Mouse (Mus musculus): ENCODE results near the gene Cyp2u1. TPM values are rescaled to one million over a fixed set of nuclear protein-coding genes. Genes with fewer than 3 reads are reported as not detected.

Gene Cyp2u1
- polyA plus RNA-seq, 1 experiment from 2014 or later: 1.1 TPM

DNA sequence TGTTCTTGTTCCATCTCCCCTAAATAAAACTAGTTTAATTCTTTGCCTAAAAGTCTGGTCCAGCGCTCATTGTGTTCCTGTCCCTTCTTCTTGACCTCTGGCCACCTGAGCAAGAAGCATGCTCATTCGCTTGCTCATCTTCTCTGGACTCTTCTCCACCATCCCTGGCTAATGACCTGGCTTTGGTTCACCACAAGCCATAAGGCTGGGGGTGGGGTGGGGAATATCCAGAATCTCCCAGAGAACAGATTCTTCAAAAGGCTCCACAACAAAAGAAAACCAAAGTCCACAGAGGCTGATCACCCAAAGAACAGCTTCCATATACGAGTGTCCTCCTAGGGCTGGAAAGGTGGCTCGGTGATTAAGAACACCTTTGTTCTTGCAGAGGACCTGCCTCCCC lies 48.0 kb downstream of the Cyp2u1 start:
- DNase-seq (ENCODE audit: low spot score, missing footprints): no peak
- ATAC-seq (ENCODE audit: low FRiP score): no peak
- Histone ChIP-seq H3K36me3 (ENCODE audit: control insufficient read depth, insufficient read depth, low read length) (no peaks in the 10 kb centered on the region), H3K9me3 (ENCODE audit: control insufficient read depth, low read length) (no peaks in the 10 kb centered on the region), H3K27ac (ENCODE audit: low read depth, low read length) (no peak overlapping the region), H3K27me3 (ENCODE audit: control insufficient read depth, insufficient read depth, low read length) (no peaks in the 10 kb centered on the region), H3K4me2 (no peak overlapping the region), H3K9ac (ENCODE audit: low read length) (no peak overlapping the region), H3K4me1 (ENCODE audit: control insufficient read depth, insufficient read depth, low read length) (no peaks in the 10 kb centered on the region), H3K4me3 (ENCODE audit: low read depth, low read length) (no peak overlapping the region)
- WGBS: 90% methylated on average over 4 of the region's 4 CpGs

DNA sequence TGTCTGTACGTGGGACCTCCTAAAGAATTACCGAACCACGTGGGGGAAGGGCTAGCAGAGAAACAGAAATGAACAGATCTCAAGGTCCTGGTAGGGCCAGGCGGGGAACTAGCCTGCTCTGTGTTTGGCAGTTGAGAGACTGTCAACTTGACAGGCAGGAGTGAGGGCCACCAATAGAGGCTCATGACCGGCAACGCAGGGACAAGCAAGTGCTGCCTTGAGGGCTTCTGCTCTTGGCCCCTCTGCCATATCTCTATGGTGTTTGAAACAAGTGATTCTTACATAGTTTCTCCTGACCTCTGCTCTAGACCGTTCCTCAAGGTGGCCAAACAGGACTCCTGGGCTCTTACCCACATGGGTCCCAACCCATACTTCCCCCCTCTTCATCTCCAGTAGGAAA lies 51.4 kb downstream of the Cyp2u1 start:
- H3K4me3 ChIP-seq (ENCODE audit: low read depth, low read length): no peak overlapping the region
- H3K4me1 ChIP-seq (ENCODE audit: control insufficient read depth, insufficient read depth, low read length): no peaks in the 10 kb centered on the region
- WGBS: 94% methylated on average over 7 of the region's 7 CpGs
- DNase-seq (ENCODE audit: low spot score, missing footprints) (no peak), ATAC-seq (ENCODE audit: low FRiP score) (no peak)
- no peak overlapping the region for H3K9ac ChIP-seq (ENCODE audit: low read length)
- no peaks in the 10 kb centered on the region for H3K9me3 ChIP-seq (ENCODE audit: control insufficient read depth, low read length)
- H3K27me3 ChIP-seq (ENCODE audit: control insufficient read depth, insufficient read depth, low read length): no peaks in the 10 kb centered on the region
- no peaks in the 10 kb centered on the region for H3K36me3 ChIP-seq (ENCODE audit: control insufficient read depth, insufficient read depth, low read length)
- no peak overlapping the region for H3K27ac ChIP-seq (ENCODE audit: low read depth, low read length)
- no peak overlapping the region for H3K4me2 ChIP-seq

DNA sequence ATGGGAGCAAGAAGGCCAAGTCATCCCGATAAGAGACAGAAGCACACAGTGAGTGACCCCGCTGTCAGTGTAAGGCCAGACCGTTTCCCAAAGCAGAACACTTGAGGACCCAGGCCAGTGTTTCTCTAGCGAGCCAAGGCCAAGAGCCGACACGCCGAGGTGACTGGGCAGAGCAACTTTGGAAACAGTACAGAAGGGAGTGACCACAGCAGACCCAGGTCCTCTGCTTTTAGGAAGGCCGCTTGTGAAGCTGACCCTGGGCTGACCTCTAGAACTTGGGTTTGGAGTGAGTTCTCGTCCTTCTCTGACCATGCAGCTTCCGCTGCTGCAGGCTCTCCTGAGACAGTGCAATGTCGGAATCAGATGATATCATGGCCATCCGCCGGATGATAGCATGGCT lies 52.0 kb downstream of the Cyp2u1 start:
- DNase-seq (ENCODE audit: low spot score, missing footprints) (no peak), ATAC-seq (ENCODE audit: low FRiP score) (no peak)
- H3K27ac ChIP-seq (ENCODE audit: low read depth, low read length): no peak overlapping the region
- no peaks in the 10 kb centered on the region for H3K36me3 ChIP-seq (ENCODE audit: control insufficient read depth, insufficient read depth, low read length)
- H3K27me3 ChIP-seq (ENCODE audit: control insufficient read depth, insufficient read depth, low read length): no peaks in the 10 kb centered on the region
- H3K9ac ChIP-seq (ENCODE audit: low read length): no peak overlapping the region
- H3K9me3 ChIP-seq (ENCODE audit: control insufficient read depth, low read length): no peaks in the 10 kb centered on the region
- WGBS: 88% methylated on average over 13 of the region's 13 CpGs
- no peaks in the 10 kb centered on the region for H3K4me1 ChIP-seq (ENCODE audit: control insufficient read depth, insufficient read depth, low read length)
- H3K4me3 ChIP-seq (ENCODE audit: low read depth, low read length): no peak overlapping the region
- no peak overlapping the region for H3K4me2 ChIP-seq

DNA sequence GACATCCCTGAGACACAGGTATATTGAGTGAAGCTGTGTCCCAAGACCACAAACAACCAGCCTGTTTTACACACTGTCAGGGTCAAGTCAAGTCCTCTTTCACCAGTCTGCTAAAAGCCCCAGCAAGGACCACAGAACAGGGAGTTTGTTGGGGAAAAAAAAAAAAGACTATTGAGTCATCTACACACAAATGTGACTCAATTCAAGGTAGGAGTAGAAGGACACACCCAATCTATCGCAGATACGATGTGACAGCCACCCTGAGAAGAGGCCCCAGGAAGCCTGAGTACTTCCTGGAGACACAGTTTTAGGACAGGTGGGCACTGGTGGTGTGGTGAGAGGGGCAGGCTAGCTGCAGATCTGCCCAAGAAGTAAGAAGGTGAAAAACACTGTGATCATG lies 52.7 kb downstream of the Cyp2u1 start:
- WGBS: 94% methylated on average over 2 of the region's 2 CpGs
- H3K4me1 ChIP-seq (ENCODE audit: control insufficient read depth, insufficient read depth, low read length): no peaks in the 10 kb centered on the region
- H3K4me3 ChIP-seq (ENCODE audit: low read depth, low read length): no peak overlapping the region
- H3K9me3 ChIP-seq (ENCODE audit: control insufficient read depth, low read length): no peaks in the 10 kb centered on the region
- no peaks in the 10 kb centered on the region for H3K36me3 ChIP-seq (ENCODE audit: control insufficient read depth, insufficient read depth, low read length)
- H3K27me3 ChIP-seq (ENCODE audit: control insufficient read depth, insufficient read depth, low read length): no peaks in the 10 kb centered on the region
- no peak for ATAC-seq (ENCODE audit: low FRiP score)
- H3K4me2 ChIP-seq: no peak overlapping the region
- H3K27ac ChIP-seq (ENCODE audit: low read depth, low read length): no peak overlapping the region
- no peak overlapping the region for H3K9ac ChIP-seq (ENCODE audit: low read length)
- DNase-seq (ENCODE audit: low spot score, missing footprints): no peak

DNA sequence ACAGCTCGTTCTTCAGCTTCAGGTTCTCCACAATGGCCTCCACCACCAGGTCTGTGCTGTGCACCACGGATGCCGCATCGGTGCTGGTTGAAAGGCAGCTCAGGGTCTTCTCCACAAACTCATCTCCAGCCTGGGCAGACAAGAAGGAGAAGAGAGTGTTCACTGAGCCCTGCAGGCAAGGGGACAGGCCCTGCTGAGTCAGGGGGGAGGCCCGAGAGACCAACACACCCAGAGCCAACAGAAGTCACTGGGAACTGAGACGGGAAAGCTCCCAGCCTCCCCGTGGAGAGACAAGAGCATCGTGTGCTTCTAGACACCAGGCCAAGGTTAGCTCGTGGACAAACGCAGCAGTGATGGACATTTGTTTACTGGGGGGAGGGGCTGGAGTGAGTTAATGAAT lies 54.6 kb downstream of the Cyp2u1 start:
- 94% methylated on average over 10 of the region's 10 CpGs for WGBS
- no peak overlapping the region for H3K4me3 ChIP-seq (ENCODE audit: low read depth, low read length)
- DNase-seq (ENCODE audit: low spot score, missing footprints) (no peak), ATAC-seq (ENCODE audit: low FRiP score) (no peak)
- H3K36me3 ChIP-seq (ENCODE audit: control insufficient read depth, insufficient read depth, low read length): no peaks in the 10 kb centered on the region
- no peaks in the 10 kb centered on the region for H3K9me3 ChIP-seq (ENCODE audit: control insufficient read depth, low read length)
- no peak overlapping the region for H3K4me2 ChIP-seq
- no peak overlapping the region for H3K9ac ChIP-seq (ENCODE audit: low read length)
- H3K4me1 ChIP-seq (ENCODE audit: control insufficient read depth, insufficient read depth, low read length): no peaks in the 10 kb centered on the region
- no peaks in the 10 kb centered on the region for H3K27me3 ChIP-seq (ENCODE audit: control insufficient read depth, insufficient read depth, low read length)
- H3K27ac ChIP-seq (ENCODE audit: low read depth, low read length): no peak overlapping the region

DNA sequence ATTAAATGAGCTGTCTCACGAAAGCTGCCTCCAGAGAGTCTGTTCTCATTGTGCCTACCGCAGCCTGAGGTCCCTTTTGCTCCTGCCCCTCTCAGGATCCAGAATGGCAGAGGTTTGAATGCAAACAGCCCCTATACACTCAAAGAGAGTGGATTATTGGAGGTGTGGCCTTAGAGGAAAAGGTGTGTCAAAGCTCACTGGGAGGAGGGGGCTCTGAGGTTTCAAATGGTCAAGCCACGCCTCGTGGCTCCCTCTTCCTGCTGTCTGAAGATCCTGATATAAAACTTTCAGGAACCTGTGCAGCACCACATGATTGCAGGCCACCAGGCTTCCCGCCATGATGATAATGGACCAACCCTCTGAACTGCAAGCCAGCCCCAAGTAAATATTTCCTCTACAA lies 55.2 kb downstream of the Cyp2u1 start:
- Histone ChIP-seq H3K9ac (ENCODE audit: low read length) (no peak overlapping the region), H3K36me3 (ENCODE audit: control insufficient read depth, insufficient read depth, low read length) (no peaks in the 10 kb centered on the region), H3K9me3 (ENCODE audit: control insufficient read depth, low read length) (no peaks in the 10 kb centered on the region), H3K27ac (ENCODE audit: low read depth, low read length) (no peak overlapping the region), H3K4me3 (ENCODE audit: low read depth, low read length) (no peak overlapping the region), H3K27me3 (ENCODE audit: control insufficient read depth, insufficient read depth, low read length) (no peaks in the 10 kb centered on the region), H3K4me1 (ENCODE audit: control insufficient read depth, insufficient read depth, low read length) (no peaks in the 10 kb centered on the region), H3K4me2 (no peak overlapping the region)
- DNase-seq (ENCODE audit: low spot score, missing footprints) (no peak), ATAC-seq (ENCODE audit: low FRiP score) (no peak)
- WGBS: 90% methylated on average over 5 of the region's 5 CpGs

DNA sequence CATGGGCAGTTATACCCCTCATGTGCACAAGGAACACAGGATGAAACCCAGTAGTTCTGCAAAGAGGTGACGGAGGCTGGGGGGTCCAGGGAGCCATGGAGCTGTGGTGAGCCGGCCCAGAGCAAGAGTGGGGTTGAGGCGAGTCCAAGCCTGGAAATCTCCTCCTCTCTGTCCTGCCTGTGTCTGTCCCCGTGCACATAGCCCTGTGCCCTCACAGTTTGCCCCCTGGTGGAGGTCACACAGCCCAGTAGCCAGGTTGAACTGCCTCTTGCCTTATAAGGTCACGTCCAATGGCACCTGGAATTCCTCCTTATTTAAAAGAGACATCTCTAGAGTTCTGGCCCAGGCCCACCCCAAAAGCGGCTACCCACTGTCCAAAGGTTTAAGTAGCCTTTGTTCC lies 55.6 kb downstream of the Cyp2u1 start:
- no peak overlapping the region for H3K4me2 ChIP-seq
- H3K4me3 ChIP-seq (ENCODE audit: low read depth, low read length): no peak overlapping the region
- ATAC-seq (ENCODE audit: low FRiP score) (no peak), DNase-seq (ENCODE audit: low spot score, missing footprints) (no peak)
- no peaks in the 10 kb centered on the region for H3K27me3 ChIP-seq (ENCODE audit: control insufficient read depth, insufficient read depth, low read length)
- H3K27ac ChIP-seq (ENCODE audit: low read depth, low read length): no peak overlapping the region
- 84% methylated on average over 6 of the region's 6 CpGs for WGBS
- no peaks in the 10 kb centered on the region for H3K36me3 ChIP-seq (ENCODE audit: control insufficient read depth, insufficient read depth, low read length)
- H3K9me3 ChIP-seq (ENCODE audit: control insufficient read depth, low read length): no peaks in the 10 kb centered on the region
- no peak overlapping the region for H3K9ac ChIP-seq (ENCODE audit: low read length)
- H3K4me1 ChIP-seq (ENCODE audit: control insufficient read depth, insufficient read depth, low read length): no peaks in the 10 kb centered on the region

DNA sequence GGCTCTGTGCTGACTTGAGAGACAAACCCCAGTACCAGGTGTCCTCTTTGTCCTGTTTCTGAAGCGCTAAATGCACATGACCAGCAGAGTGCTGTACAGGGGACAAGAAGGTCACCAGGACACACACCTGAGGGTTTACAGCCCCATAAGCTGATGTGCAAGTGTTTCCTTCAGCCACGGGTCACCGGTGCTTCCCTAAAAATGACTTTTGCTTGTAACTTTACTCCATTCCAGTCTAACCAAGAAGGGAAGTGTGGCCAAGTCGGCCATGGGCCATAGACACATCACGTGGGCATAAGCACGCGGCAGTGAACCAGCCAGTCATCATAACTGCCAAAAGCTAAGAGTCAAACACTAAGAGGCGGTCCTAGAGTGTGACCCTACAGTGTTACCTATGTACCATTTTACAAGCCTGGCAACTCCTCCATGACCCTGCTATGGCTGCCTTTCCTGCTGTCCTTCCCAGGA lies 56.4 kb downstream of the Cyp2u1 start:
- H3K4me2 ChIP-seq: no peak overlapping the region
- H3K27me3 ChIP-seq (ENCODE audit: control insufficient read depth, insufficient read depth, low read length): no peaks in the 10 kb centered on the region
- no peaks in the 10 kb centered on the region for H3K9me3 ChIP-seq (ENCODE audit: control insufficient read depth, low read length)
- 91% methylated on average over 8 of the region's 8 CpGs for WGBS
- H3K4me1 ChIP-seq (ENCODE audit: control insufficient read depth, insufficient read depth, low read length): no peaks in the 10 kb centered on the region
- DNase-seq (ENCODE audit: low spot score, missing footprints) (no peak), ATAC-seq (ENCODE audit: low FRiP score) (no peak)
- no peak overlapping the region for H3K9ac ChIP-seq (ENCODE audit: low read length)
- no peak overlapping the region for H3K27ac ChIP-seq (ENCODE audit: low read depth, low read length)
- no peaks in the 10 kb centered on the region for H3K36me3 ChIP-seq (ENCODE audit: control insufficient read depth, insufficient read depth, low read length)
- H3K4me3 ChIP-seq (ENCODE audit: low read depth, low read length): no peak overlapping the region

DNA sequence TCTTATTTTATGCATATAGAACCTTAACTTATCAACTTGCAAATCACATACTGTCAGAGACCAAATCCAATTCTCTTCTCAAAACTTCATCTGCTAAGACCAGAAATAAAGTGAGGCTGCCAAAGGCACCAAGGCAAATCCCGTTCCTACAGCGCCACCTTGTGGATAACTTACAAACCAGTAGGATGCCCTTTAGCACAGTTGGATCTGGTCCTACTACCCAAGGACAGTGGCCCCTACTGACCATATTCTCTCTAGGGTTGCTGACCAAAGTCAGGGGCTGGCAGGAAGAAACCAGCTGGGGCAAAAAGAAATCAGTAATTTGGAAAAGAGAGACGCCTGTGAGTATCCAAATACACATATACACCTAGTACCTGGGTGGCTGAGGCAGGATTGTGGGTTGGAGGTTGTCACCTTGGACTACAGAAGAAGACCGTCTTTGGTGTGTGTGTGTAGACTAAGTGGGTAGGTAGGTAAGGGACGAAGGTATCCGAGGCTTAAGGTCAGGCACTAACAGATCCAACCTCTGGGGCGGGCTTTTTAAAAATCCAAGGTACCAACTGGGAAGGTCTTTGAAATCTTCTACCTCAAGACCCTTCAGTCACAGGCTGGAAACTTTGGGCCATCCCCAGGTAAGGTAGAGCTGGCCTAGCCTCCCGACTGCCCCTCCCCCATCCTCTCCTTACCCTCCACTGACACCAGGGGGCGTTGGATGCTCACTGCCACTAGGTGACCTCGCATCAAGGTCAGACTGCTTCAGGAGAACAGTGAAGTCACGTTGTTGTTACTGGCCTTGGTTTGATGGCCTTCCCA lies 57.1 kb downstream of the Cyp2u1 start:
- no peaks in the 10 kb centered on the region for H3K9me3 ChIP-seq (ENCODE audit: control insufficient read depth, low read length)
- DNase-seq (ENCODE audit: low spot score, missing footprints) (peak; percentile 92), ATAC-seq (ENCODE audit: low FRiP score) (peak; percentile 72; the same call in 1 of the 2 replicates)
- H3K27ac ChIP-seq (ENCODE audit: low read depth, low read length): no peak overlapping the region
- no peak overlapping the region for H3K4me2 ChIP-seq
- H3K4me1 ChIP-seq (ENCODE audit: control insufficient read depth, insufficient read depth, low read length): no peaks in the 10 kb centered on the region
- 60% methylated on average over 11 of the region's 11 CpGs for WGBS
- H3K9ac ChIP-seq (ENCODE audit: low read length): no peak overlapping the region
- no peaks in the 10 kb centered on the region for H3K36me3 ChIP-seq (ENCODE audit: control insufficient read depth, insufficient read depth, low read length)
- H3K27me3 ChIP-seq (ENCODE audit: control insufficient read depth, insufficient read depth, low read length): no peaks in the 10 kb centered on the region
- H3K4me3 ChIP-seq (ENCODE audit: low read depth, low read length): no peak overlapping the region
